Mouse (Mus musculus): ENCODE data around the gene Ep300.
"Not testable (repeated sequence)": the region's sequence is repeated elsewhere in the genome, so short reads cannot be mapped to it uniquely, and the experiment has no call there.

Ep300 gene

GRCm38 (mm10) chr15:81700601-81701000 is 115.5 kb downstream of the Ep300 start:
- no peak for DNase-seq (ENCODE audit: low read depth, low spot score)

DNA sequence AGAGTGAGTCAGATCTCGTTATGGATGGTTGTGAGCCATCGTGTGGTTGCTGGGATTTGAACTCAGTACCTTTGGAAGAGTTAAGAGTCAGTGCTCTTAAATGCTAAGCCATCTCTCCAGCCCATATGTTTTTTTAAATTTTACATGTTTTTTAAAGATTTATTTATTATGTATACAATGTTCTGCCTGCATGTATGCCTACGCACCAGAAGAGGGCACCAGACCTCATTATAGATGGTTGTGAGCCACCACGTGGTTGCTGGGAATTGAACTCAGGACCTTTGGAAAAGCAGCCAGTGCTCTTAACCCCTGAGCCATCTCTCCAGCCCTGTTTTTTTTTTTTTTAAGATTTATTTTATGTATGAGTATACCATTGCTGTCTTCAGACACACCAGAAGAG is 116.2 kb downstream of the Ep300 start:
- DNase-seq (ENCODE audit: low read depth, low spot score), result not testable (repeated sequence)

Data from c-Kit-negative CD71-positive TER-119-positive erythroid progenitor cells, embryonic 14.5 days (primary cell).